8 mouse cellular contexts compared by ENCODE assay signal in genomic region chr1:36367698-36368097, GRCm38 (mm10). TPM values are rescaled to one million over a fixed set of nuclear protein-coding genes. Genes with fewer than 3 reads are reported as not detected.
DNase-seq lines count a peak whose midpoint lies in the region; ATAC-seq and TF ChIP-seq lines count a peak whose summit lies in the region.

No protein-coding gene starts in this region.

- H3K27ac ChIP-seq in kidney, adult 2 months (ENCODE audit: insufficient read depth, low read depth, low read length): peak overlapping the region; percentile 75
- no peak overlapping the region for H3K27ac ChIP-seq in forebrain, postnatal 0 days (ENCODE audit: low read depth, low read length)
- no peak overlapping the region for H3K27ac ChIP-seq in liver, embryonic 12.5 days

- TF ChIP-seq POLR2A in kidney, adult 2 months (IDR thresholded peaks at IDR 0.05; ENCODE audit: low read depth, low read length): no peak

- peak overlapping the region; percentile 92 for H3K4me3 ChIP-seq in kidney, adult 2 months (ENCODE audit: insufficient read depth, low read depth, low read length)
- peak overlapping the region; percentile 93 for H3K4me3 ChIP-seq in forebrain, postnatal 0 days (ENCODE audit: low read depth, low read length)
- H3K4me3 ChIP-seq in liver, embryonic 12.5 days: peak overlapping the region; percentile 86

- H3K4me2 ChIP-seq in forebrain, postnatal 0 days (ENCODE audit: low read depth): peak overlapping the region; percentile 79
- peak overlapping the region; percentile 71 for H3K4me2 ChIP-seq in liver, embryonic 12.5 days

- no peaks in the 10 kb centered on the region for H3K27me3 ChIP-seq in kidney, adult 2 months (replicated peaks; ENCODE audit: control insufficient read depth, insufficient read depth, low read length)
- no peaks in the 10 kb centered on the region for H3K27me3 ChIP-seq in forebrain, postnatal 0 days (ENCODE audit: insufficient read depth, low read length)
- H3K27me3 ChIP-seq in liver, embryonic 12.5 days (replicated peaks): peaks cover 11% of the 10 kb centered on the region

- WGBS in kidney, adult 2 months: 13% methylated on average over 12 of the region's 12 CpGs
- 40% methylated on average over 12 of the region's 12 CpGs for WGBS in forebrain, postnatal 0 days
- WGBS in liver, embryonic 12.5 days (ENCODE audit: insufficient replicate concordance): 59% methylated on average over 12 of the region's 12 CpGs

- 0 out of 2 replicates have a peak overlapping the region, but pooled peaks have one; percentile 18 for H3K9ac ChIP-seq in forebrain, postnatal 0 days
- H3K9ac ChIP-seq in liver, embryonic 12.5 days: peak overlapping the region; percentile 95

- H3K9me3 ChIP-seq in forebrain, postnatal 0 days (ENCODE audit: low read length): no peaks in the 10 kb centered on the region
- no peaks in the 10 kb centered on the region for H3K9me3 ChIP-seq in liver, embryonic 12.5 days (replicated peaks)

- TF ChIP-seq CTCF in kidney, adult 2 months (conservative IDR thresholded peaks at IDR 0.05; ENCODE audit: insufficient read depth, insufficient read length, low read depth, low read length): no peak
- TF ChIP-seq CTCF in forebrain, postnatal 0 days (IDR thresholded peaks at IDR 0.05; ENCODE audit: low read depth): no peak

- no peak for ATAC-seq in forebrain, postnatal 0 days
- no peak for ATAC-seq in liver, embryonic 12.5 days

- H3K4me1 ChIP-seq in kidney, adult 2 months (ENCODE audit: control insufficient read depth, insufficient read depth, low read length): peaks cover 17% of the 10 kb centered on the region
- peaks cover 7% of the 10 kb centered on the region for H3K4me1 ChIP-seq in forebrain, postnatal 0 days (ENCODE audit: insufficient read depth)
- H3K4me1 ChIP-seq in liver, embryonic 12.5 days: peaks cover 33% of the 10 kb centered on the region

- peaks cover 1% of the 10 kb centered on the region; the same call in 1 of the 2 replicates for H3K36me3 ChIP-seq in kidney, adult 2 months (ENCODE audit: control insufficient read depth, insufficient read depth, low read length)
- H3K36me3 ChIP-seq in forebrain, postnatal 0 days (ENCODE audit: insufficient read depth): peaks cover 14% of the 10 kb centered on the region
- peaks cover 45% of the 10 kb centered on the region for H3K36me3 ChIP-seq in liver, embryonic 12.5 days

- DNase-seq in kidney, adult 2 months: peak; percentile 12
- DNase-seq in kidney, adult 18-20 months: no peak
- peak; percentile 12 for DNase-seq in MN1 (ENCODE audit: low spot score)
- DNase-seq in forebrain, postnatal 0 days: no peak
- peak; percentile 17 for DNase-seq in testis, postnatal 14 days (ENCODE audit: low spot score)
- no peak for DNase-seq in spleen, postnatal 14 days (ENCODE audit: low spot score in 2 of 2)
- DNase-seq in layer of hippocampus, adult 11-12 months (ENCODE audit: low spot score): no peak

RNA-seq across cellular contexts. Expression of gene Kansl3, which starts 1.3 kb away (rescaled TPM):
- 63.8 and 83.5 TPM in 2 replicates for polyA plus RNA-seq in kidney, adult 2 months (2012; rRNA removed)
- 43.9 and 53.6 TPM in 2 replicates for total RNA-seq in forebrain, postnatal 0 days (2014; rRNA removed)
- polyA plus RNA-seq in forebrain, postnatal 0 days (2015; fragmentation: Nextera tagmentation; extraction: Ambion mirVana): 18.6 and 27.8 TPM in 2 replicates
- polyA plus RNA-seq in liver, embryonic 12.5 days (2016; fragmentation: Nextera tagmentation; extraction: Ambion mirVana): 20.3 and 20.7 TPM in 2 replicates

RNA-seq across cellular contexts. Expression of gene Fer1l5, which starts 4.4 kb away (rescaled TPM):
- polyA plus RNA-seq in kidney, adult 2 months (2012; rRNA removed): 0.06 and 0.08 TPM in 2 replicates
- total RNA-seq in forebrain, postnatal 0 days (2014; rRNA removed): 0.15 TPM in 1 of 2 replicates, not detected in the other
- polyA plus RNA-seq in forebrain, postnatal 0 days (2015; fragmentation: Nextera tagmentation; extraction: Ambion mirVana): 1.0 and 1.2 TPM in 2 replicates
- polyA plus RNA-seq in liver, embryonic 12.5 days (2016; fragmentation: Nextera tagmentation; extraction: Ambion mirVana): 0.35 and 0.37 TPM in 2 replicates

Comparison
In these comparisons a context has a peak if more than half of its experiments do, and no peak if none do; other contexts are left out.
1. DNase-seq: peak in kidney, adult 2 months (single experiment), MN1 (single experiment) and testis, postnatal 14 days (single experiment); none in kidney, adult 18-20 months (single experiment), forebrain, postnatal 0 days (single experiment), spleen, postnatal 14 days (0 of 2) and layer of hippocampus, adult 11-12 months (single experiment).
2. Peak in every context shown above with its lines, with median percentiles within 50 percentile points of each other: H3K4me3 ChIP-seq.